Mouse (Mus musculus): ENCODE measurements around the gene Zfp638.
"Not testable (repeated sequence)": the region's sequence is repeated elsewhere in the genome, so short reads cannot be mapped to it uniquely, and the experiment has no call there.

Gene Zfp638

GRCm38 (mm10) chr6:84009915-84010302 is 143.0 kb downstream of the Zfp638 start:
- no peak for DNase-seq (ENCODE audit: low spot score)

GRCm38 (mm10) chr6:84010303-84011225 is 143.7 kb downstream of the Zfp638 start:
- DNase-seq (ENCODE audit: low spot score), result no peak

GRCm38 (mm10) chr6:84014961-84015683 is 148.2 kb downstream of the Zfp638 start:
- DNase-seq (ENCODE audit: low spot score), result peak; percentile 69

GRCm38 (mm10) chr6:84016851-84017250 is 149.9 kb downstream of the Zfp638 start:
- DNase-seq (ENCODE audit: low spot score), result no peak

- no peak for DNase-seq (ENCODE audit: low spot score)
Measured at GRCm38 (mm10) chr6:84017392-84017791, 150.5 kb downstream of the Zfp638 start.

GRCm38 (mm10) chr6:84018906-84019550 is 152.1 kb downstream of the Zfp638 start:
- peak; percentile 71 for DNase-seq (ENCODE audit: low spot score)

- DNase-seq (ENCODE audit: low spot score), result no peak
Measured at GRCm38 (mm10) chr6:84020002-84020401, 153.1 kb downstream of the Zfp638 start.

GRCm38 (mm10) chr6:84021990-84022389 is 155.1 kb downstream of the Zfp638 start:
- no peak for DNase-seq (ENCODE audit: low spot score)

GRCm38 (mm10) chr6:84025636-84026035 is 158.7 kb downstream of the Zfp638 start:
- DNase-seq (ENCODE audit: low spot score), result no peak

- no peak for DNase-seq (ENCODE audit: low spot score)
Measured at GRCm38 (mm10) chr6:84028791-84029190, 161.9 kb downstream of the Zfp638 start.

- no peak for DNase-seq (ENCODE audit: low spot score)
Measured at GRCm38 (mm10) chr6:84029775-84030174, 162.9 kb downstream of the Zfp638 start.

- DNase-seq (ENCODE audit: low spot score), result not testable (repeated sequence)
Measured at GRCm38 (mm10) chr6:84032516-84032915, 165.6 kb downstream of the Zfp638 start.

Data from testis, postnatal 10 days (tissue).